Mouse (Mus musculus): ENCODE results near the gene Slc17a7.

- no peak for TF ChIP-seq CTCF (IDR thresholded peaks at IDR 0.05)
- TF ChIP-seq EP300 (IDR thresholded peaks at IDR 0.05): no peak
Measured at GRCm38 (mm10) chr7:45123186-45123570, 40.6 kb upstream of the Slc17a7 start.
